Mouse (Mus musculus) heart, postnatal 25 days (tissue): ENCODE results near the gene 1700020N01Rik. TPM values are rescaled to one million over a fixed set of nuclear protein-coding genes. Genes with fewer than 3 reads are reported as not detected.

Experiments used
- DNase-seq: peaks from one replicate; pipeline ENCODE4 v3.0.0; 2022; ENCODE audit warnings: low spot score
- intact Hi-C: fragments of 180-260 bp; cut with DNase I; formaldehyde crosslinking; loops from one replicate; pipeline ENCODE4 v1.15.1; 2025
- total RNA-seq, 2 experiments: library from RNA; stranded (reverse); gene quantifications; 2 replicates each; pipeline ENCODE4 v1.2.3; 2021

Gene 1700020N01Rik
- not detected for total RNA-seq

- intact Hi-C loops, result no loop called here
- DNase-seq, result no peak
Measured at GRCm38 (mm10) chr10:21592896-21593380, at the start of gene 1700020N01Rik. 1700020N01Rik (plus strand) TSS chr10:21593145.

- DNase-seq, result no peak
- intact Hi-C loops, result loop anchor here (5.0 kb wide), 1 partner anchor 124 kb away; no protein-coding TSS in a partner anchor
Measured at GRCm38 (mm10) chr10:21543576-21544278, 49.2 kb upstream of the 1700020N01Rik start.

GRCm38 (mm10) chr10:21544721-21545120, 48.2 kb upstream of the 1700020N01Rik start:
- DNase-seq, result no peak
- intact Hi-C loops, result loop anchor here (1.0 to 5.0 kb wide), 3 partner anchors 77 to 447 kb away; no protein-coding TSS in a partner anchor

- intact Hi-C loops, result loop anchor here (1.0 to 5.0 kb wide), 2 partner anchors 78 to 446 kb away; no protein-coding TSS in a partner anchor
- peak; percentile 37 for DNase-seq
Measured at GRCm38 (mm10) chr10:21545446-21545845, 47.5 kb upstream of the 1700020N01Rik start.

GRCm38 (mm10) chr10:21548871-21549505, 44.0 kb upstream of the 1700020N01Rik start:
- intact Hi-C loops, result loop anchor here (5.0 kb wide), 1 partner anchor 82 kb away; no protein-coding TSS in a partner anchor
- no peak for DNase-seq

GRCm38 (mm10) chr10:21552967-21553682, 39.8 kb upstream of the 1700020N01Rik start:
- intact Hi-C loops, result no loop called here

GRCm38 (mm10) chr10:21553683-21554035, 39.3 kb upstream of the 1700020N01Rik start:
- intact Hi-C loops, result no loop called here
- DNase-seq, result no peak

More at GRCm38 (mm10) chr10:21552967-21553682, 39.8 kb upstream of the 1700020N01Rik start:
- no peak for DNase-seq

- no peak for DNase-seq
- intact Hi-C loops, result no loop called here
Measured at GRCm38 (mm10) chr10:21554896-21555580, 37.9 kb upstream of the 1700020N01Rik start.

GRCm38 (mm10) chr10:21559769-21560168, 33.2 kb upstream of the 1700020N01Rik start:
- DNase-seq, result no peak
- intact Hi-C loops, result no loop called here

- no peak for DNase-seq
- intact Hi-C loops, result no loop called here
Measured at GRCm38 (mm10) chr10:21561181-21561580, 31.8 kb upstream of the 1700020N01Rik start.

GRCm38 (mm10) chr10:21563446-21563845, 29.5 kb upstream of the 1700020N01Rik start:
- intact Hi-C loops, result no loop called here
- no peak for DNase-seq

GRCm38 (mm10) chr10:21564189-21564588, 28.8 kb upstream of the 1700020N01Rik start:
- intact Hi-C loops, result no loop called here

GRCm38 (mm10) chr10:21566074-21566473, 26.9 kb upstream of the 1700020N01Rik start:
- no peak for DNase-seq
- intact Hi-C loops, result no loop called here

More at GRCm38 (mm10) chr10:21564189-21564588, 28.8 kb upstream of the 1700020N01Rik start:
- no peak for DNase-seq

- intact Hi-C loops, result no loop called here
- no peak for DNase-seq
Measured at GRCm38 (mm10) chr10:21571615-21572014, 21.3 kb upstream of the 1700020N01Rik start.

- intact Hi-C loops, result no loop called here
- DNase-seq, result no peak
Measured at GRCm38 (mm10) chr10:21573713-21574112, 19.2 kb upstream of the 1700020N01Rik start.

- DNase-seq, result no peak
- intact Hi-C loops, result no loop called here
Measured at GRCm38 (mm10) chr10:21575806-21576378, 17.1 kb upstream of the 1700020N01Rik start.

- no peak for DNase-seq
Measured at GRCm38 (mm10) chr10:21577798-21578197, 15.1 kb upstream of the 1700020N01Rik start.

GRCm38 (mm10) chr10:21581546-21581945, 11.4 kb upstream of the 1700020N01Rik start:
- intact Hi-C loops, result no loop called here
- no peak for DNase-seq

More at GRCm38 (mm10) chr10:21577798-21578197, 15.1 kb upstream of the 1700020N01Rik start:
- intact Hi-C loops, result no loop called here

GRCm38 (mm10) chr10:21587041-21587440, 5.9 kb upstream of the 1700020N01Rik start:
- DNase-seq, result no peak
- intact Hi-C loops, result no loop called here
